Mouse (Mus musculus): ENCODE data around the gene Rb1.
A peak's percentile ranks its signal among the peaks of the same experiment; 100 is the strongest.

Rb1 gene

GRCm38 (mm10) chr14:73325456-73326381 is at the start of gene Rb1:
Gene Rb1 (minus strand): TSS chr14:73325822.
- peak; percentile 87 for DNase-seq (ENCODE audit: low spot score)

GRCm38 (mm10) chr14:73374315-73374890 is 48.8 kb upstream of the Rb1 start:
- peak; percentile 20 for DNase-seq (ENCODE audit: low spot score)

GRCm38 (mm10) chr14:73373606-73374005 is 48.0 kb upstream of the Rb1 start:
- DNase-seq (ENCODE audit: low spot score): no peak

GRCm38 (mm10) chr14:73372990-73373389 is 47.4 kb upstream of the Rb1 start:
- DNase-seq (ENCODE audit: low spot score): no peak

- DNase-seq (ENCODE audit: low spot score): no peak
Observed at GRCm38 (mm10) chr14:73371577-73371976, 46.0 kb upstream of the Rb1 start.

GRCm38 (mm10) chr14:73370695-73371372 is 45.2 kb upstream of the Rb1 start:
- no peak for DNase-seq (ENCODE audit: low spot score)

- no peak for DNase-seq (ENCODE audit: low spot score)
Observed at GRCm38 (mm10) chr14:73370078-73370670, 44.6 kb upstream of the Rb1 start.

- no peak for DNase-seq (ENCODE audit: low spot score)
Observed at GRCm38 (mm10) chr14:73369634-73370033, 44.0 kb upstream of the Rb1 start.

- no peak for DNase-seq (ENCODE audit: low spot score)
Observed at GRCm38 (mm10) chr14:73368966-73369365, 43.3 kb upstream of the Rb1 start.

GRCm38 (mm10) chr14:73368221-73368620 is 42.6 kb upstream of the Rb1 start:
- DNase-seq (ENCODE audit: low spot score): no peak

GRCm38 (mm10) chr14:73366278-73366677 is 40.7 kb upstream of the Rb1 start:
- DNase-seq (ENCODE audit: low spot score): no peak

- DNase-seq (ENCODE audit: low spot score): no peak
Observed at GRCm38 (mm10) chr14:73363782-73364181, 38.2 kb upstream of the Rb1 start.

- no peak for DNase-seq (ENCODE audit: low spot score)
Observed at GRCm38 (mm10) chr14:73354700-73355099, 29.1 kb upstream of the Rb1 start.

GRCm38 (mm10) chr14:73351118-73351517 is 25.5 kb upstream of the Rb1 start:
- no peak for DNase-seq (ENCODE audit: low spot score)

GRCm38 (mm10) chr14:73350029-73350428 is 24.4 kb upstream of the Rb1 start:
- DNase-seq (ENCODE audit: low spot score): no peak

- no peak for DNase-seq (ENCODE audit: low spot score)
Observed at GRCm38 (mm10) chr14:73349061-73349670, 23.5 kb upstream of the Rb1 start.

GRCm38 (mm10) chr14:73347302-73347701 is 21.7 kb upstream of the Rb1 start:
- no peak for DNase-seq (ENCODE audit: low spot score)

- no peak for DNase-seq (ENCODE audit: low spot score)
Observed at GRCm38 (mm10) chr14:73345614-73346013, 20.0 kb upstream of the Rb1 start.

GRCm38 (mm10) chr14:73340051-73340755 is 14.6 kb upstream of the Rb1 start:
- DNase-seq (ENCODE audit: low spot score): no peak

- DNase-seq (ENCODE audit: low spot score): no peak
Observed at GRCm38 (mm10) chr14:73339615-73340014, 14.0 kb upstream of the Rb1 start.

GRCm38 (mm10) chr14:73336316-73337080 is 10.9 kb upstream of the Rb1 start:
- DNase-seq (ENCODE audit: low spot score): no peak

Measured in ovary, postnatal 36 days (tissue).